Mouse (Mus musculus): ENCODE measurements around the gene Slc5a5.

GRCm38 (mm10) chr8:70857516-70857915 is 35.0 kb downstream of the Slc5a5 start:
- TF ChIP-seq POLR2A (IDR thresholded peaks at IDR 0.05; ENCODE audit: insufficient read depth, low read depth, low read length), result no peak
- TF ChIP-seq CTCF (IDR thresholded peaks at IDR 0.05), result no peak
- TF ChIP-seq EP300 (IDR thresholded peaks at IDR 0.05; ENCODE audit: insufficient read depth, low read depth, low read length), result no peak

Measured in heart, adult 2 months (tissue).